Mouse (Mus musculus) forelimb bud, embryonic 11.5 days (tissue): ENCODE measurements at regions not wholly inside any gene's neighbourhood (a gene's known extent, or its start where the extent isn't known, plus 50 kb on each side); places are given as distances from the start of the nearest gene placed in this dataset.

Experiments used
- DNase-seq: peaks from one replicate; pipeline ENCODE4 v3.0.0-alpha.2; 2012; ENCODE audit warnings: low read depth, low spot score

DNA sequence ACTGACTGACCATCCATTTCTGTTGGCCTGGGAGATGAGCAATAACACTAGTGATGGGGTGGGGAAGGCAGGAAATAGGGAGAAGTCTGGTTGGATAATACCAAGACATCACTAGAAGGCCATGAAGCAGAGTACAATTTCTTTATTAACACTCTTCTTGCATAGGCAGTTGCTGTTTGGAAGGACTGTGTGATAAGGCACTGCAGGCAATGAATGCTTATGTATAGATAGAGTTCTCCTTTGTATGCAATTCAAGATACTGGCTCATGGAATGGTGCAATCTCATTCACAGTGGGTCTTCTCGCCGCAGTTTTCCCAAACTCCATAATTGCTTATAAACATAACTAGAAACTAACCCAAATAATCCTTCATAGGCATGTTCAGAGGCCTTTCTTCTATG lies 1426.1 kb upstream of the A1bg start:
- DNase-seq: no peak

- DNase-seq: no peak
Measured at GRCm38 (mm10) chr15:62347697-62348096, 1424.9 kb upstream of the A1bg start.

DNA sequence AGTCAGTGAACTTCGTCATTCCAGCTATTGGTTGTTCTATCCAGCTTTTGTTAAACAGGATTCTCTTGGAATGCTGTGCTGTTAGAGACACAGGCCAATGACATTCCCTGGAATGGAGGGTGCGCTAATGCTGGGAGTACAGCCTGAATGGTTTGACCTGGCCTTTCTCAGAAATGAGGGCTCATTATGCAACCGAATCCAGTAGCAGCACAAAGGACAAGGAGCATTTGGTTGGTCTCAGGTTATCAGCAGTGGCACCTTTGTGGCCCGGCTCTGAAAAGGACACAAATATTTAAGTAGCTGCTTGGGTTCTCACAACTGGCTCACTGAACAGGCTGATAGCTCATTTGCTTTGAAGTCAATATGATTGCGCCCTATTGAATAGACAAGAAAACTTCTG lies 1423.1 kb upstream of the A1bg start:
- DNase-seq: no peak

DNA sequence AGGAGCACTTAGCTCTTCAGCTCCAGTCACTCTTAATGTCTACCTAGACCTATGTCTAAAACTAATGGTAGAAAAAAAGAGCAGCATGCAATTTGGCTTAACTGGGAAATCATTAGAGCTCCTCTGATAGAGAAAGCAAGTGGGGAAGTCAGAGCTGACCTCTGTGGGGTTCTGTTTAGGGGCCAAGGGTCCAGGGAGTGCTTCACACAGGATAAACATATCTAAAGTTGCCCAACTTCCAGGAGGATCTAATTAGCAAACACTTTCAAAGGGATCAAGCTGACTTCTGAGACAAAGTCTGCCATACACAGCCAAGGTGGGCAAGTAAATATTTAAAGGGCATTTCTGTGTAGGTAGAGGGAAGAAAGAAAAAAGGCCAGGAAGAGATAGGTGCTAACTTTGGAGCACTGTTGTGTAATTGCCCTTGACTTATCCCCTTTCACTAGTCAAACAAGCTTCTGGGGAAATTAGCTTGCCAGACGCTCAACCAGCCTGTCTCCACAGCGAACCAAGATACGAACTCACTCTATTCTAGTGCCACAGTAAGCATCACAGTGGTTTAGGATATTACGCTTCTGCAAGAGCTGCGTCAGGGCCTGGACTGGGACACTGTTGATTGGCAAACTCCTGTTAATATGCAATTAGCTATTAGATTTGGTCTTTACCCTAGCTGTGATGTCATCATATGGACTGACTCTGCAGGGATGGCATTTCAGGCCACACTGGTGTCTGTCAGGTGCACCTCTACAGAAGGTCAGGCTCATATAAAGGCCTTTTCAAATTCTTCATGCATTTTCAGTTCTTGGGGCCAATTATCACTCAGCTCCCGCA lies 1413.9 kb upstream of the A1bg start:
- DNase-seq: no peak

GRCm38 (mm10) chr15:62334256-62335009 lies 1411.6 kb upstream of the A1bg start:
- no peak for DNase-seq

DNA sequence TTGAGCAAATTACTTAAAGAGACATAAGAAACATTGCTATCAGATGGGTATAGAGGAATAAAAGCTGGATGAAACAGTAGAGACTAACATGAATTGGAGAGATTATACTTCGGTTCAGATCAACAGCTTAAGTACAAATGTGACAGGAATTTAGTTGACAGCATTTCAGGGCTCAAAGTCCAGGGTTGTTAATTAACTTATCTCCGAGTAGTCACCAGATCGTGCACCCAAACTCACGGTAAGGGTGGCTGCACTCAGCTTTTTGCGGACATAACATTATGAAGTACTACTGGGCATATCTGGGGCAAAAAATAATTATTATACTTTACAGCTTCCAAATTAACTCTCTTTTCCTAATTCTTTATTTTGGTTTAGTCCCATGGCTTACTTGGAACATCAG lies 1409.3 kb upstream of the A1bg start:
- no peak for DNase-seq

DNA sequence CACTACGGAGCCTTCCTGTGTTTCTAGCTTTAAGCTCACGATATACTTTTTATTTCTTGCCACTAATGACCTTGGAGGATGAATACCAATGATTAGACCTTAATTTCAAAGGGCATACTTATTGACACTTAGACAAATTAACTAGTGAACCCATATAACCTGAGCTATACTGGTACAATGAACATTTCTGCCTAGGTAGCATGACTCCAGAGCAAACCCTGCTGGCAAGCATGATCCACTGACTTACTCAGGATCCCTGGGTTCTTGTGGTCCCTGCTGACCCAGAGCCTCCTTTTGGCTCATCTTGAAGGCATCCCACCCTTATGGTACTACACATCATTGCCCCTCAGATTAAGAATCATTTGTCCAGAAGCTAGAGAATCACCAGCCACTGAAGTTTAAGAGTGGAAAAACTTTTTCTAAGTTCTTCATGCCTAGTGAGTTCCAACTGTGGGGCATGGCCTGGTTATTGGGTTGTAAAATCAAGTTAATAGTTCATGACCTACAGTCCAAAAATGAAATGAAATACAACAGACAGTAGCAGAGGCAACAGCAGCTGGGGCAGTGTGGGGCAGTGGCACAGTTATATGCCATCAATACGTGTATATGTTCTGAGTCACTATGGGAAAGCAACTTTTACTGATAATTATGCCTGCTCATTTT lies 1408.5 kb upstream of the A1bg start:
- no peak for DNase-seq

DNA sequence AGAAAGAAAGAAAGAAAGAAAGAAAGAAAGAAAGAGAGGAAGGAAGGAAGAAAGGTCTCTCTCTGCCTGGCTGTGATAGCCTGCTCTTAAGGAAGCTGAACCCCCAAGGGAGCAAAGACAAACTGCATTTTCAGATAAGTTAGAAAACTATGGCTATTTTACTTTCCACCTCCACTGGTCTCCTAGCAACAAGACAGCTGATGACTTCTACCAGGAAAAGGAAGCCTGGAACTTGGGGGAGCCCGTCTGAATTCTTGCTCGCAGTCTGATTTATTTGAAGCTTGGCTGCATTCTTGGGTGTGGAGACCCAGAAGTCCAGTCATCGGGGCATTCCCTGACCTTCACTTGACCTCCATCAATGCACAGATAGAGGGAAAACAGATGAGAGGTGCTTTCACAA lies 1406.1 kb upstream of the A1bg start:
- DNase-seq: peak; percentile 16

DNA sequence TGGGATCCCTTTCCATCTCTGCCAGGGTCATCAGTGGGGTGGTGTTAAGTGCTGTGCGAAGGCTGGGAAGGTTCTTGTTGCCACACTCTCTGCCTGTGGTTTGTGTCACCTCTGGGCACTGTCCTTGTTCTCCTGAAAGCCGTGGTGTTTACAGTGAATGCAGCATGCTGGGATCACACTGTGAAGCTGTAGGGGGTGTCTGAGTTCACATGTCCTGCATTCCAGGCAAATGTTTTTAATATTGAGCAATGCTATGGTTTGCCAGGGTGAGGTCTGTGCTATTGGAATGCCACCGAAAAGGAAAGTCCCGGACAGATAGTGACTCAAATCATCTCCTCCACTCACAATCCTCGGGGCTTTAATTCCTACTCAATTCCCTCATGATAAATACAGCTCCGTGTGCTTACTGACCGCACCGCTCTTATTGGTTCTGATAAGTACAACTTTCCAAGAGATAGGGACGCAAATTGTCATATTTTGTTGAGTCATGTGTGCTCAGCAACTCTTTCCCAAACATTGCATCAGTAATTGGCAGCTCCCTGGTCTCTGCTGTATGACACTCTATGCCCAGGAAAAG lies 1405.6 kb upstream of the A1bg start:
- DNase-seq: peak; percentile 1

DNA sequence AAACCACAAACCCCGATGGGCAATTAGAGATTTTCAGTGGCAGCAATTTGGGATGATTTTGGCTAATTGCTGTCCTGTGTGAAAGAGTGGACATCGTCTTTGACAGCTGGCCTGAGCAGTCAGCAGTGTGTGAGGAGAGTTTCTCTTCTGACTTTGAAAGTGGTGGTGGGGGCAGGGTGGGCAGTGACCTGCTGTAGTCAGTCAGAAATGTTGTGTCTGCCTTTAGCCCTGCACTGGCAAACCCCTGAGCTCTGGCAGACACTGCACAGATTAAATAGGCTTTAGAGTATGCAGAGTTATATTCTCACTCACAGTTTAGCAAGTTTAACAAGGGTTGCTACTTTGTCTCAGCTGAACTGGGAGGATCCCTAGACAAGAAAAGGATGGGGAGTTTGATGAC lies 1404.7 kb upstream of the A1bg start:
- DNase-seq: no peak

DNA sequence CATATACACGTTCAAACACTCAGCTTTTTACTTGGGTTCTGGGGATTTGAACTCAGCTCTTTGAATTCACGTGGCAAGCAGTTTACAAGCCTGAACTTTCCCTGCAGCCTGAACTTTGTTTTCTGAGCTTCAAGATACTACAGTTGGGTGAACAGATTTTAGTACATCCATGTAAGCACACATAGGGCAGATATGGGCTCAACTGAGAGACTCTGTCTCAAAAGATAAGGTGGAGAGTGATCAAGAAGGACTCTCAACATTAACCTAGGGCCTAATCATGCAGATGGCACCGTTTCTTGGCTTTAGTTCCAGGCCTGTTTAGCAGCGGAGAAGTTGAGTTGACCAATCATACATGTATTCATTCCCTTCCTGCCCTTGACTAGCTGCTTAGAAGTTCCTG lies 1403.7 kb upstream of the A1bg start:
- no peak for DNase-seq

DNA sequence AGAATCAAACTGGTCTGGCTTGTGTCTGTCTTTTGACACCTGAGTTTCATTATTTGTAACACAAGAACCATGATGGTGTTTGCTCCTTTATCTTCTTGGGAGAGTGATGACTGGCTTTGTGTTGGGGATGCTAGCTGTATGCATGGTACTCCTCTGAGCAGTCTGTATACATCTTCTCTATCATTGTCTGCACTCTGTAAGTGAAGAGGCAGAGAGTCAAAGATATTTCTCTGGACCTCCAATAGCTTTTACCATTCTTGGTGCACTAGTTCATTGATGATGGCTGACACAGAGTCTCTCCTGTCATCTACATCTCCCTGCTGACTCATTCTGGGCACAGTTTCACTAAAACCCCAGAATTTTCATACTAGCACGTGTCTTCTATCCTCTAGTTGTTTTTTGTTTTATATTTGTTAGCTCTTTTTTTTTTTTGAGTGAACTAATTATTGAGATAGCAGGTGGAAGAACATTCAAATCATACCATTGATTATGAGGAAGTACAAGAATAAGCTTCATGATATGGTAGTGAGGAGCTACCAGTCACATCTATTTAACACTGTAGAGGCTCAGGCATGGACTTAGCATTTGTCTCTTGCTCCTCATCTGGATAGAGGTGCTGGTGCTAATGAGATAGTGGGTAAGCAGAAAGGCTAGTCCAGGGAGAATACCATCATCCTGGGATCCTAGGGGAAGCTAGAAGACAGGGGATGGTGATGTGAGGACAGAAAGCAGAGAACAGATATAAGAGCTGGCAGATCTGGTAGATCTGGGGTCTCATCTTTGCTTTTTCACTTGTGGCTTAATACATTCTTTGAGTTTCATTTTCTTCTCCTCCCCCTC lies 1402.9 kb upstream of the A1bg start:
- no peak for DNase-seq

DNA sequence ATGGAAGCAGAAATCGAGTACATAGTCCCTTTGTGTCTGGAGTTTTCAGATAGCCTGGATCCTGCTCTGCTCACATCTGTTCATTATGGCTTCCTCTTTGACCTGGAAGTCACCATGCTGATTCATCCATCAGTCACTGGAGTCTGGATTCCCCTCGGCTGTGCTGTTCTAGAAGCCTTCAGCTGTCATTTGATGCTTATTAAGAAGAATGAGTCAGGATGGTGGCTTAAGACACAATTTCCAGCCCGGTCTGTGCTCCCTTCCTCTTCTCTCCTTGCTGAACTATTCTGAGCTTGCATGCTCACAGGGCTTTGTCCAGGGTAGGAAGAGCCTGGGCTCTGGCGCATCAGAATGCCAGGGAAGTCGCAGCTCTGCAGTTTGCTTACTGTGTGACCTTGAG lies 1398.2 kb upstream of the A1bg start:
- DNase-seq: no peak

DNA sequence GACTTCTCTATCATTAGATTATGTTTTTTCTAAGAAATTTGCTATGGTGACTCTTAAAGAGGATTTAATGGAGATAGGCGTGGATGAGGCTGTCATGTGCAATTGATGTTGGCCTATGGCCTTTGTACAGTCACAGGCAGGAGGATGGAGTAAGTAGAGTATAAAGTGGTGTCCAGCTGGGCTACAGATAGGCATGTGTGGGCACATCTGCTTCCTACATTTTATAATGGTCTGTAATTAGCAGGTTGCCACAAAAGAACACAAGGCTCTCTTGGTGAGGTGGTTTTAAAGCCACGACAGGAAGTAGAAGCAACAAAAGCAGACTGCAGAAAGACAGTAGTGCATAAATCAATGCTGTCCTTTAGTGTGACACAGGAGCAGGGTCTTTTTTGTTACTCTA lies 1391.6 kb upstream of the A1bg start:
- DNase-seq: no peak

DNA sequence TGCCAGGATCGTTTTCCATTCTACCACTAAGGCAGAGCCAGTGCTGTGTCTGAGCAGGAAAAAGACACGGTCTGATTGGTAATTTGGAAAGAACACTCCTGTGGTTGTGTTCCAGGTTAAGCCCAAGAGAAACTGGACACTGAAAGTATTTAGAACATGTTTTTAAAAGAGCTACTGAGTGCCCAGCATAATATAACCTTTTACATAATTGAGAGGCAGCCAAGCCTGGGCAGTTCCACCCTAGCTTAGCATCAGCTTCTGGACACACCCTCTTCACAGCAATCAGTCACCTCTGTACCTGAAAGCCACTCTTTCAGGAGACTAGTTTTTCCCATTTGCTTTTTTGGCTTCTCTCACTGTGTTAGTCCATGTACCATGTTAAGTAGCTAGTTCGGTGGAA lies 1379.4 kb upstream of the A1bg start:
- DNase-seq: no peak

GRCm38 (mm10) chr15:62301567-62301966 lies 1378.8 kb upstream of the A1bg start:
- no peak for DNase-seq

DNA sequence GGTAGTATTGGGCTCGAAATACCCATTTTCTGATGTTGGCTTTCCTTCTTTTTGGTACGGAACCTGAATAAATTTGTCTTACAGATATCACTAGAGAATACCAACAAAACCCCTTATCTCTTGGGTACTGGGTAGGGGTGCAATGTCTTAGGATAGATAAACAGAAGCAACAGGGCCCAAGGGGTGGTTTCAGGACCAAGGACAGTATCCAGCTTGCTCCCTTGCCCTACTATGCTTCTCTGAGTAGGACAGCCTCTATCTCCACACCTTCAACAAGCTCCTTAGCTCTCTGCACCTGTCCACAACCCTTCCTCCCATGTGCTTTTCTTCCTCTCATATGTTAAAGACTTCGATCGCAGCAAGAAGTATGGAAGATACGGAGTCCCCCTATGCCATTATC lies 1374.3 kb upstream of the A1bg start:
- no peak for DNase-seq

- no peak for DNase-seq
Measured at GRCm38 (mm10) chr15:62295233-62295927, 1372.6 kb upstream of the A1bg start.

GRCm38 (mm10) chr15:62294786-62295185 lies 1372.0 kb upstream of the A1bg start:
- no peak for DNase-seq

GRCm38 (mm10) chr15:62292876-62293275 lies 1370.1 kb upstream of the A1bg start:
- no peak for DNase-seq

DNA sequence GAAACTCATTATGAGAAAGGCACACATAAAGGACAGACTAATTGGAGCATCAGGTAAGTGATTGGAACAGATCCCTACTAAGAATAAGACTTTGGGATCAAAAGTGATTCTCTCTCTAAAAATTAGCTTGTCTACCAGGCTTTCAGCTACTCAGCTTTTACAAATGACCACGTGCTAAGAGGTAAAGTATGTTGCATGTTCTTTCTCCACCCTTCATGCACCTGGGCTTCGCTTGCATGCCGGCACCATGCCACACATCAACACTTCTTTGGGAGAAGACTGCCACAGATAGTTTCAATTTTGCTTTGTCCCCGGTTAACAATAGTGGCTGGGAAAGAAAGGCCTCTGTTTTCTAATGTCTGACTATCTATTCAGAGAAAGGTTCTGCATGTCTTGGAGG lies 1367.9 kb upstream of the A1bg start:
- DNase-seq: no peak
